15 mouse cellular contexts compared by ENCODE assay signal in the genomic region with DNA sequence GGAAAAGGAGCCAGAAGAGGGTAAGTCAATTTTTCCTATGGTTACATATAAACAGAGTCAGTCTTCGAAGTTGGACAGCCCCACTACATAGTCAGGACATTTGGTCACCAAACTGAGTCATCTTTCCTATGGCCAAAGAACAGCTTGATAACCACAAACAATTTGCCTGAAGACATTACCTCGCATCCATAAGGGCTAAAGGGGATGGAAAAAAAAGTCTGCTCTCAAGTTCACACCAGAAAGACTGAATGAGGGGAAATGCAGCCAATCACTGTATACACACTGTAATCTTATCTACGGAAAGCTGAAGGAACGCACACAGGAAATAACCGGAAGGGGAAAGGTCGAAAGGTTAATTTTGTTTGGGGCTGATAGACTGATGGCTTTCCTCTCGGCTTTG. TPM values are rescaled to one million over a fixed set of nuclear protein-coding genes. Genes with fewer than 3 reads are reported as not detected.
A peak's percentile ranks its signal among the peaks of the same experiment; 100 is the strongest.
DNase-seq lines count a peak whose midpoint lies in the region; ATAC-seq and TF ChIP-seq lines count a peak whose summit lies in the region.
"Had no signal": no experiment of that assay in that cellular context is flagged by ENCODE, and none has a peak within 500 bp of the region (broad histone marks: within the 10 kb centered on the region; RNA-seq: fewer than 3 reads in every experiment).

No protein-coding gene starts in this region.

- ATAC-seq in liver, embryonic 15.5 days (ENCODE audit: insufficient read depth) = peak; percentile 31; the same call in 1 of the 2 replicates
- ATAC-seq in liver, embryonic 11.5 days (replicated peaks; ENCODE audit: low FRiP score) = no peak
- ATAC-seq in embryonic facial prominence, embryonic 11.5 days (replicated peaks; ENCODE audit: insufficient number of reproducible peaks, low FRiP score, low TSS enrichment, low read depth) = no peak
- ATAC-seq: CD4-positive, CD25-positive, alpha-beta regulatory T cell, adult 4 months had no signal

- H3ac ChIP-seq in C2C12 (ENCODE audit: control insufficient read depth, insufficient read length, low read depth) = no peak overlapping the region

- no peaks in the 10 kb centered on the region for H3K79me3 ChIP-seq in C2C12 (ENCODE audit: low read depth)

- H3K27me3 ChIP-seq in liver, embryonic 15.5 days = peaks cover 8% of the 10 kb centered on the region
- H3K27me3 ChIP-seq in liver, embryonic 11.5 days (replicated peaks; ENCODE audit: control insufficient read depth, insufficient read depth, low read length) = peaks cover 8% of the 10 kb centered on the region; the same call in 1 of the 2 replicates
- no peaks in the 10 kb centered on the region for H3K27me3 ChIP-seq in C2C12 (ENCODE audit: control insufficient read depth, insufficient read depth, insufficient read length)
- no peaks in the 10 kb centered on the region for H3K27me3 ChIP-seq in embryonic facial prominence, embryonic 11.5 days (ENCODE audit: control insufficient read depth, insufficient read depth, low read length)
- H3K27me3 ChIP-seq: neural tube, embryonic 15.5 days had no signal

- intact Hi-C loops in heart, postnatal 25 days (cut with DNase I) = loop anchor here (5.0 kb wide), 1 partner anchor 51 kb away; no protein-coding TSS in a partner anchor

- no peaks in the 10 kb centered on the region for H3K79me2 ChIP-seq in C2C12 (ENCODE audit: control insufficient read depth, insufficient read depth)

- 7% methylated on average over 7 of the region's 7 CpGs for WGBS in liver, embryonic 15.5 days (ENCODE audit: insufficient replicate concordance)
- WGBS in liver, embryonic 11.5 days = 13% methylated on average over 7 of the region's 7 CpGs
- WGBS in embryonic facial prominence, embryonic 11.5 days = 33% methylated on average over 7 of the region's 7 CpGs

- DNase-seq in heart, adult 9 months (ENCODE audit: low spot score in 2 of 2) = peak; percentile 17 to 40
- no peak for DNase-seq in heart, postnatal 25 days (ENCODE audit: low spot score)
- no peak for DNase-seq in liver, embryonic 11.5 days (ENCODE audit: low spot score)
- DNase-seq in embryonic facial prominence, embryonic 11.5 days (ENCODE audit: low spot score) = peak; percentile 54
- no peak for DNase-seq in layer of hippocampus, adult 8-10 months (ENCODE audit: low spot score in 2 of 2)
- no peak for DNase-seq in thymus, postnatal 14 days
- DNase-seq: cerebellum, adult 18-20 months; kidney, adult 9 months; retina, postnatal 1 day had no signal

- TF ChIP-seq CTCF in C2C12 (IDR thresholded peaks at IDR 0.05; ENCODE audit: control insufficient read depth, insufficient read depth, insufficient read length) = no peak

- H3K4me2 ChIP-seq in liver, embryonic 15.5 days = no peak overlapping the region
- H3K4me2 ChIP-seq in liver, embryonic 11.5 days = no peak overlapping the region
- no peak overlapping the region for H3K4me2 ChIP-seq in embryonic facial prominence, embryonic 11.5 days (ENCODE audit: low read depth, low read length)
- H3K4me2 ChIP-seq: neural tube, embryonic 15.5 days had no signal

- H3K4me1 ChIP-seq in liver, embryonic 15.5 days (replicated peaks) = 0 out of 2 replicates have a peak, but pooled peaks cover 3% of the 10 kb centered on the region
- H3K4me1 ChIP-seq in liver, embryonic 11.5 days (replicated peaks; ENCODE audit: control insufficient read depth, insufficient read depth, low read length) = 0 out of 2 replicates have a peak, but pooled peaks cover 3% of the 10 kb centered on the region
- no peaks in the 10 kb centered on the region for H3K4me1 ChIP-seq in embryonic facial prominence, embryonic 11.5 days (ENCODE audit: control insufficient read depth, insufficient read depth, low read length)
- H3K4me1 ChIP-seq: midbrain, embryonic 10.5 days had no signal

- no peak overlapping the region for H3K9ac ChIP-seq in liver, embryonic 15.5 days
- H3K9ac ChIP-seq in liver, embryonic 11.5 days (ENCODE audit: low read depth, low read length) = no peak overlapping the region
- H3K9ac ChIP-seq in embryonic facial prominence, embryonic 11.5 days (replicated peaks; ENCODE audit: low read length) = no peak overlapping the region
- H3K9ac ChIP-seq: liver, embryonic 14.5 days; neural tube, embryonic 15.5 days had no signal

- H3K4me3 ChIP-seq in liver, embryonic 15.5 days (replicated peaks) = no peak overlapping the region
- no peak overlapping the region for H3K4me3 ChIP-seq in liver, embryonic 11.5 days (ENCODE audit: low read depth, low read length)
- no peak overlapping the region for H3K4me3 ChIP-seq in C2C12 (ENCODE audit: insufficient read depth, poor library complexity, severe bottlenecking)
- no peak overlapping the region for H3K4me3 ChIP-seq in embryonic facial prominence, embryonic 11.5 days (ENCODE audit: low read depth, low read length)
- H3K4me3 ChIP-seq: midbrain, embryonic 10.5 days; neural tube, embryonic 15.5 days had no signal

- no peaks in the 10 kb centered on the region for H3K36me3 ChIP-seq in liver, embryonic 15.5 days (replicated peaks)
- H3K36me3 ChIP-seq in liver, embryonic 11.5 days (ENCODE audit: control insufficient read depth, insufficient read depth, low read length) = no peaks in the 10 kb centered on the region
- H3K36me3 ChIP-seq in C2C12 (ENCODE audit: control insufficient read depth, insufficient read depth) = no peaks in the 10 kb centered on the region
- H3K36me3 ChIP-seq in embryonic facial prominence, embryonic 11.5 days (replicated peaks; ENCODE audit: control insufficient read depth, insufficient read depth, low read depth, low read length) = no peaks in the 10 kb centered on the region
- H3K36me3 ChIP-seq: midbrain, embryonic 10.5 days; neural tube, embryonic 15.5 days had no signal

- no peak overlapping the region for H3K27ac ChIP-seq in liver, embryonic 15.5 days (replicated peaks)
- no peak overlapping the region for H3K27ac ChIP-seq in liver, embryonic 11.5 days (ENCODE audit: low read depth, low read length)
- H3K27ac ChIP-seq in embryonic facial prominence, embryonic 11.5 days (replicated peaks; ENCODE audit: low read depth, low read length) = no peak overlapping the region
- H3K27ac ChIP-seq: liver, embryonic 14.5 days; midbrain, embryonic 10.5 days; neural tube, embryonic 15.5 days had no signal

- H3K9me3 ChIP-seq in liver, embryonic 15.5 days (replicated peaks) = no peaks in the 10 kb centered on the region
- no peaks in the 10 kb centered on the region for H3K9me3 ChIP-seq in liver, embryonic 11.5 days (ENCODE audit: control insufficient read depth, low read length)
- no peaks in the 10 kb centered on the region for H3K9me3 ChIP-seq in embryonic facial prominence, embryonic 11.5 days (replicated peaks; ENCODE audit: control insufficient read depth, low read length)
- H3K9me3 ChIP-seq: midbrain, embryonic 10.5 days; neural tube, embryonic 15.5 days had no signal

TF ChIP-seq in C2C12, 6 proteins besides CTCF, POLR2A, EP300 and RAD21:
- peak; percentile 52 for TF ChIP-seq FOSL1 (IDR thresholded peaks at IDR 0.05; ENCODE audit: insufficient read depth, low read length, poor library complexity, severe bottlenecking)
- TF ChIP-seq USF1 (IDR thresholded peaks at IDR 0.05; ENCODE audit: low read depth) = no peak

RNA-seq across cellular contexts. Expression of gene St6gal1, which starts 6.2 kb away (rescaled TPM):
- total RNA-seq in heart, postnatal 25 days (2021) = 10 to 100 TPM; 11.5 to 11.7 TPM
- polyA plus RNA-seq in liver, embryonic 15.5 days (2015; fragmentation: Nextera tagmentation; extraction: Ambion mirVana) = 12.9 and 15.4 TPM in 2 replicates
- 16.1 and 18.7 TPM in 2 replicates for polyA plus RNA-seq in liver, embryonic 11.5 days (2014; fragmentation: Nextera tagmentation; extraction: Ambion mirVana)
- polyA plus RNA-seq in C2C12 (2012; fragmentation: generic; extraction: Trizol) = 6.2 TPM
- polyA plus RNA-seq in embryonic facial prominence, embryonic 11.5 days (2014; fragmentation: Nextera tagmentation; extraction: Ambion mirVana) = 34.9 and 36.6 TPM in 2 replicates
- total RNA-seq in layer of hippocampus, adult 8-10 months (2022) = 10 to 100 TPM; 14.0 to 22.7 (median 17.8) TPM

Comparison
In these comparisons a context has a peak if more than half of its experiments do, and no peak if none do; other contexts are left out.
1. DNase-seq: peak in heart, adult 9 months (2 of 2) and embryonic facial prominence, embryonic 11.5 days (single experiment); none in heart, postnatal 25 days (single experiment), liver, embryonic 11.5 days (single experiment), layer of hippocampus, adult 8-10 months (0 of 2) and thymus, postnatal 14 days (single experiment).